Mouse (Mus musculus): ENCODE results near the gene Pank4.

Pank4 gene

DNA sequence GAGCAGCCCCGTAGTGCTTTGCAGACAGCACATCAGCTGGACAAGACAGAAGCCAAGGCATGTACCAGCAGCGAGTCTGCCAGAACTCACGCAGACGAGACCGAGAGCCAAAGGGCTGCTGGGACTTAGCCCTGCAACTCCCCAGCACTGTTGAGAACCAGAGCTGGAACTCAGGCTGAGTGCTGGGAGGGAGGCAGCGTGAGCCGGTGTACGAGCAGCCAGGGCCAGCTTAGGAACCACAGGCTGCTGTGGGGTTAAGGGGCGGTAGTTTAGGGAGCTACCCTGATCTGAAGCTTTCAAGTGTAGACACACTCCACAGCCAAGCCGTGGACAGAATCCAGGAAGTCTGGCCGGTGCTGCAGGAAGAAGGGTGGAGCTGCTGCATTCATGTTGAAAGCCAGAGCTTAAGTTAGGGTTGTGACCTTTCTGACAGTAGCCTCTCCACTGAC lies 10.3 kb downstream of the Pank4 start:
- no peak for DNase-seq (ENCODE audit: low read depth, low spot score)
- Histone ChIP-seq H3K36me3 (ENCODE audit: control insufficient read depth, insufficient read depth, low read length, poor library complexity, severe bottlenecking) (peaks cover 21% of the 10 kb centered on the region), H3K27me3 (ENCODE audit: control insufficient read depth, insufficient read depth, low read length, poor library complexity, severe bottlenecking) (no peaks in the 10 kb centered on the region)

DNA sequence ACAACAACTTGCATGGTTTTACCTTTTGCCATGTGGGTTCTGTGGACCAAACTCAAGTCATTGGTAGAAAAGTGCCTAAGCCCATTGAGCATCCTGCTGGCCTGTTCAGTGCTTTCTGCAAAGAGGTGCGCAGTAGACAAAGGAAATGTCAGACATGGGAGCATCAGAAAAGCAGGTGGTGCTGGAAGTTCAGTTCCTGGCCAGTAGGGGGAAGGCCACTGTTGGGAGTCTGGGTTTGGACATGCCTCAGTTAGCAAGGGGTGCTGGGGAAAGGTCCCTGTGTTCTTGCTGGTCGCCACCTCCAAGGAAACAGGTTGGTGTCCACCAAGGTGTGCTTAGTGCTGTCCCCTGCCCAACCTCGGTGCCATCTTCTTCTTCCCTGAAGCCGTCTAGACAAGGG lies 16.2 kb downstream of the Pank4 start:
- Histone ChIP-seq H3K27me3 (ENCODE audit: control insufficient read depth, insufficient read depth, low read length, poor library complexity, severe bottlenecking) (no peaks in the 10 kb centered on the region), H3K36me3 (ENCODE audit: control insufficient read depth, insufficient read depth, low read length, poor library complexity, severe bottlenecking) (peaks cover 7% of the 10 kb centered on the region)
- peak; percentile 26 for DNase-seq (ENCODE audit: low read depth, low spot score)

DNA sequence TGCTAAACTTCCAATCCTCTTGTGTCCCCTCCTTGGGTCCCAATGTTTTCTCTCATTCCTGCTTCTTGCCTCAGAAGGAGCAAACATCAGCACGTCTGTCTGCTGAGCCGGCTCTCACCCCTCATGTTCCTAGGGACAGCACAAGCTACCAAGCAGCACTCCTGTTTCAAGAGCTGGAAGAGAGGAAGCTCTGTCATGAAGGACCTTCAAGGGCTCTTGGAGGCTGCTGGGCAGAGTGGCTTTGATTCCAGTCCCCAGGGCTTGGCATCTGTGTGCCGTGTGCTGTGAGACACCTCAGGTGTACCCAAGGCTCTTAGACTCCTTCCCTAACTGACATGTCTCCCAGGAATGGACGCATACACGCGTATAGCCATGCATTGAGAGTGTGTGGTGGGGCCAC lies 17.2 kb downstream of the Pank4 start:
- H3K36me3 ChIP-seq (ENCODE audit: control insufficient read depth, insufficient read depth, low read length, poor library complexity, severe bottlenecking) = peaks cover 3% of the 10 kb centered on the region; the same call in 1 of the 2 replicates
- DNase-seq (ENCODE audit: low read depth, low spot score) = no peak
- H3K27me3 ChIP-seq (ENCODE audit: control insufficient read depth, insufficient read depth, low read length, poor library complexity, severe bottlenecking) = no peaks in the 10 kb centered on the region

DNA sequence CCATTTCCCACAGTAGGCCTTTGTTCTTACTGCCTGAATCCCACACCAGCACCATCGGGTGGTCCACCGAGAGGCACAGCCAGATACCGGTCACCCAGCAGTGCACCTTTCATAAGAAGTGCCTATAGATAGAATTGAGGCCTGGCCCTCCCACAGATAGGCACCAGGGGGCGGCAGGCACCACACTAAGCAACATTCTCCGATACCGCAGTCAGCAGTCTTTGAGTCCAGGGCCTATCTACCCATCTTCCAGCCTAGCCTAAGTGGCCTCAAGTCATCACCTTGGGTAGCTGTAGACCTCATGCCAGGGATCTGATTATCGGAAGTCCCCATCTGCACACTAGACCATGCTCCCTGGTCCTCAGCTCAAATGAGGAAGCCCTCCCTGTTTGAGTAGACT lies 17.6 kb downstream of the Pank4 start:
- Histone ChIP-seq H3K27me3 (ENCODE audit: control insufficient read depth, insufficient read depth, low read length, poor library complexity, severe bottlenecking) (no peaks in the 10 kb centered on the region), H3K36me3 (ENCODE audit: control insufficient read depth, insufficient read depth, low read length, poor library complexity, severe bottlenecking) (0 out of 2 replicates have a peak, but pooled peaks cover 1% of the 10 kb centered on the region)
- peak; percentile 60 for DNase-seq (ENCODE audit: low read depth, low spot score)

DNA sequence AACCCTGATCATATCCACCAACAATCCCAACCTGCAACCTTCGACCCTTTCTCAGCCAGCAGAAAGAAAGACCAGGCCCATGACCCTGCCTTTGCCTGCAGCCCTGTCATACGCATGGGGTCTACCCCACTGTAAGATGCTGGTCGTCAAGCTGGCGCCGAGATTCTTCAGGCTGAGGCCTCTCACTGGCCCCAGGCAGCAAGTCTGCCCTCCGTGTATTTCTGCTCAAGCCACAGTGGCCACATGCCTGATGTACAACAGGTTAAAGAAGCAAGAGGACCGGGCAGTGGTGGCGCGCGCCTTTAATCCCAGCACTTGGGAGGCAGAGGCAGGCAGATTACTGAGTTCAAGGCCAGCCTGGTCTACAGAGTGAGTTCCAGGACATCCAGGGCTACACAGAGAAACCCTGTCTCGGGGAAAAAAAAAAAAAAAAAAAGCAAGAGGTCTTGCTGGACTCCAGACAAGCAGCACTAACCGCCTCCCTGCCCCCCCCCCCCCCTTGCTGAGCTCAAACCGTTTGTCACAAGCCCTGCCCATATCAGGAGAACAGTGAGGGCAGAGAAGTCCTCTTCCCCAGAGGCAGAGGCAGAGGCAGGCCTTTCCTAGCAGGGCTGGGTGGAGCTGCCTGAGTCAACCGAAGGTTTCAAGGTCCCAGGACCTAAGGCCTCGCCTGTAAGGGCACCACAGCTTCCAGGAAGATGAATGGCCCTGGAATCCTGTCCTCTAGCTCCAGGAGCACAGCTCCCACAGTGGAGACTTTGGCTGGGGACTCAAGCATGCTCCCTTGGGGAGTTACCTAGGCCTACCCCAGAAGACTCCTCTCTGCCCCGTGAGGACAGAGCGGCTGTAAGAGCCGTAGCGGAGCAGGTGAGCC lies 18.6 kb downstream of the Pank4 start:
- DNase-seq (ENCODE audit: low read depth, low spot score) = no peak
- H3K27me3 ChIP-seq (ENCODE audit: control insufficient read depth, insufficient read depth, low read length, poor library complexity, severe bottlenecking) = no peaks in the 10 kb centered on the region
- H3K36me3 ChIP-seq (ENCODE audit: control insufficient read depth, insufficient read depth, low read length, poor library complexity, severe bottlenecking) = 0 out of 2 replicates have a peak, but pooled peaks cover 1% of the 10 kb centered on the region

DNA sequence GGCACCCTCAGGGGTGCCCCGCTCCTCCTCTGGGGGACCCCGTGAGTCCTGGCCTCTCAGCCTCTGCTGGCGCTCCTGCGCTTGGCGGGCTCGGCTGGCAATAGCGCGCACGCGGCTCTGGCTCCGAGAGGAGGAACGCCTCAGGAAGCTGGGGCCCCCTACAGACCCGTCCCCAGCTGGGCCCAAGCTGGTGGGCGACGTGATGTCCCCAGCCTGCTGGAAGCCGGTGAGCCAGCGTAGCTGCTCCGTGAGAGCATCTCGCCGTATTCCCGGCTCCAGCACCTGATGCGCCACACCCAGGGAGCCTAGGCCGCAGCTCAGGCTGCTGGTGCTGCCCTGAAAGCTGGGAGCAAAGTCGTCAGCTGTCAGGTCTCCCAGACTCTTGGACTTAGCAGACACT lies 19.8 kb downstream of the Pank4 start:
- H3K36me3 ChIP-seq (ENCODE audit: control insufficient read depth, insufficient read depth, low read length, poor library complexity, severe bottlenecking) = no peaks in the 10 kb centered on the region

DNA sequence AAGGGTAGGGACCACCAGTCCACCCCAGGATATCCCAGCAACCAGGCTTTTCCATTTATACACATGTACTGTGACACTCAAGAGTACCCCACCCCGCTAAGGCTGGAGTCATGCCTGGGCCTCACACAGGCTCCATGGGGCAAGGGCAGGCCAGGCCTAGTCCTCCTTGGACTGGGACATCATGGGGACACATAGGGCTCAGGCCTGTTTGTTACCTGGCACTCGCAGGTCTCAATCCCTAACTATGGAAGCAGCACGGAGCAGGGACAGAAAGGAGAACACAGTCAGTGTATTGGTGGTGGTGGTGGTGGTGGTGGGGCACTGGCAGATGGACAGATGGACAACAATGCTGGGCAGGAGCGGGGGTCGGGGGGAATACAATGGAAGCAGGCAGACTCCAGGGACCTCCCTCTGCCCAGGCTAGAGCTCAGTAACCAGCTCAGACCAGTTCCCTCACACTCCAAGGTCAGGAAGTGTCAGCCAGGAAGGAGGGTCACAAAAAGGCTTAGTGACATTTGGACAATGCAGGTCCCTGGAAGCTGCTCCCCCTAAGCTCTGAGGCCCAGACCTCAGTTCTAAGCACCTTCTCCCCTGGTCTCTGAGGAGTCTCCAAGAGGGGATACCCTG lies 21.3 kb downstream of the Pank4 start:
- no peak for DNase-seq (ENCODE audit: low read depth, low spot score)
- no peaks in the 10 kb centered on the region for H3K27me3 ChIP-seq (ENCODE audit: control insufficient read depth, insufficient read depth, low read length, poor library complexity, severe bottlenecking)
- H3K36me3 ChIP-seq (ENCODE audit: control insufficient read depth, insufficient read depth, low read length, poor library complexity, severe bottlenecking) = no peaks in the 10 kb centered on the region

More for the DNA sequence above, 19.8 kb downstream of the Pank4 start:
- no peak for DNase-seq (ENCODE audit: low read depth, low spot score)
- H3K27me3 ChIP-seq (ENCODE audit: control insufficient read depth, insufficient read depth, low read length, poor library complexity, severe bottlenecking) = no peaks in the 10 kb centered on the region

DNA sequence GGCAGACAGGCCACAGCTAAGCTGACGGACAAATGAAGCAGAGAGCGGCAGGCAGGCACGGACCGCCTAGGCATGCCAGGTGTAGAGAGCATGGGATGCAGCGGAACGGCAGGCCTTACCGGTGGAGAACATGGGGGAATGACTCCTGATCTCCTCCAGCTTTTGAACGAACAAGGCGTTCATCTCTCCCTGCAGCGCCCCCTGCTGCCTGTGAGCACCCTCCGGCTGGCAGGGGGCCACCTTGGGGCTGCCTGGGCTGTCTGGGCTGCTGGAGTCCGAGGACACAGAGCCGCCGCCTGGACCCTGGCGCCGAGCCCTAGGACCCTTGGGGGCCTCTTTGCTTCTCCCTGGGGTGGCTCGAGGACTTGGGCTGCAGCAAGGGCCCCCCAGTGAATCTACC lies 22.2 kb downstream of the Pank4 start:
- Histone ChIP-seq H3K36me3 (ENCODE audit: control insufficient read depth, insufficient read depth, low read length, poor library complexity, severe bottlenecking) (no peaks in the 10 kb centered on the region), H3K27me3 (ENCODE audit: control insufficient read depth, insufficient read depth, low read length, poor library complexity, severe bottlenecking) (no peaks in the 10 kb centered on the region)
- peak; percentile 70 for DNase-seq (ENCODE audit: low read depth, low spot score)

DNA sequence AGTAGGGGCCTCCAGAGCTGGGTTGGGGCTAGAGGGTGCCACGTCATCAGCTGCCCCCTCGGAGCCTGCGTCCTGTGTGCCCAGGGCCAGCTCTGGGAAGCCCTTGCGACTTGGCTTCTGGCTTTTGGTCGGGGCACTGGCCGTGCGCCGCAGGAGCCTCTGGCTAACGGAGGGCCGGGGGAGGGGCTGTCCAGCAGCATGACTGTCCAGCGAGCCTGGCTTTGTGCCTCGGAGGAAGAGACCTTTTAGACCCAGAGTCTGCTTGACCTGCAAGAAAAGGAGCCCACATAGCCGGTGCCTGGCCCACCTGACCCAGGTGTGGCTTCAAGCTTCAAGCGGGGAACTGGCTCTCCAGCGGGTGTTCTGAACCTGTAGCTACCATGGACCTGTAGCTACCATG lies 22.8 kb downstream of the Pank4 start:
- no peak for DNase-seq (ENCODE audit: low read depth, low spot score)
- Histone ChIP-seq H3K36me3 (ENCODE audit: control insufficient read depth, insufficient read depth, low read length, poor library complexity, severe bottlenecking) (no peaks in the 10 kb centered on the region), H3K27me3 (ENCODE audit: control insufficient read depth, insufficient read depth, low read length, poor library complexity, severe bottlenecking) (no peaks in the 10 kb centered on the region)

DNA sequence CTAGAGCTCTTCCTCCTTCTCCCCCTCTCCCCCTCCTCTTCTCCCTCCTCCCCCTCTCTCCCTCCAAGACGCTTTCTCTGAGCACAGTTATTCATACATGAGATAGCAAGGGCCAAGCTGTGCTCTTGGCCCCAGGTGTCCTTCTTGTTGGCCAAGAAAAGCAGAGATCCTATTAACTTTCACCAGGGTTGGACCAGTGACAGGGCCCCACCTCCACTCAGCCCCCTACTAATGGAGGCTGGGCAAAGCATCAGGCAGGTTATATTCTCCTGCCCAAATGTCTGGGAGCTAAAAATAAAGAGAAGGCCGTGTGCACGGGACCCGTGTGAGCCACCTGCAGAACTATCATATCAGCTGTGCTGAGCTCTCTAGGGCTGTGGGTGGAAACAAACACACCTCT lies 31.0 kb downstream of the Pank4 start:
- H3K36me3 ChIP-seq (ENCODE audit: control insufficient read depth, insufficient read depth, low read length, poor library complexity, severe bottlenecking) = no peaks in the 10 kb centered on the region
- H3K27me3 ChIP-seq (ENCODE audit: control insufficient read depth, insufficient read depth, low read length, poor library complexity, severe bottlenecking) = no peaks in the 10 kb centered on the region
- no peak for DNase-seq (ENCODE audit: low read depth, low spot score)

DNA sequence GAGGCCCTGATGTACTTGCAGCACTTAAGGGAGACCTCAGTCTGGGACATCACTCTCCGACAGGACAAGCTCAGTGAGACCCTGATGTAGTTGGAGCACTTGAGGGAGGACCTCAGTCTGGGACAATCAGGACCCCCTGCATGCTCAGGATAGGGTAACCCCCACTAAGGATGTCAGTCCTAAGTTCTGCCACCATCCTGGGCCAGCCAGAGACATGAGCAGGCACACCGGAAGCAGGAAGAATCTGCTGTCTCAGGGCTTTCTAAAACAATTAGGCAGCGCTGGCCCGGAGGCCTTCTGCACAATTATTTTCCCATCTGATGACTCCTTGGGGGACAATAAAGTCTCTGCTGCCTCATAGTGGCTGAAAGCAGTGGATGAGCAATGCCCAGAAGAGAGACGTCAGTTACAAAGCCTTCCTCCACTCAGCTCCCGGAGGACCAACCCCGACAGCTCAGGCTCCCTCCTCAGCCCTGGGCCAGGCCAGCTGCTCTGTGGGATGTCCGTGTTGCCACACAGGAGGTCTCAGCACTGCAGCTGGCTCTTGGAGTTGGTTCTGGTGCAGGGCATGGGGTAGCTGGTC lies 32.7 kb downstream of the Pank4 start:
- H3K36me3 ChIP-seq (ENCODE audit: control insufficient read depth, insufficient read depth, low read length, poor library complexity, severe bottlenecking) = no peaks in the 10 kb centered on the region
- no peaks in the 10 kb centered on the region for H3K27me3 ChIP-seq (ENCODE audit: control insufficient read depth, insufficient read depth, low read length, poor library complexity, severe bottlenecking)
- DNase-seq (ENCODE audit: low read depth, low spot score) = no peak

DNA sequence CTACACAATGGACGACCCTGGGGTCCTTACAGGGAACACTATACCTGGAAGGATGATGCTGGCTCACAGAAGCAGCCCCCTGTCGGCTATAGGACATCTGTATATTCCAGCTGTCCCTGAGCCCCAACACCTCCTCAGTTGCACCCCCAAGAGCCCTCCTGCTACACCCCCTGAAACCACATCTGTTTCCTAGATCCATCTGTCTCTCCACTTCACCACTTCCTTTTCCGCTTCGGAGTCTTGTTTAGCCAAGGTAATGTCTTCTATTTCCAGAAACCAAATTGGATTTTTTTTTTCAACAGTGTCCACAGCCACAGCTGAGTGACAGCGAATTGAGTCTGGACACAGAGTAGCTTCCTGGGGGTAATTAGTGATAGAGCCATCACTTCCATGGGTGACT lies 35.5 kb downstream of the Pank4 start:
- DNase-seq (ENCODE audit: low read depth, low spot score) = no peak
- no peaks in the 10 kb centered on the region for H3K36me3 ChIP-seq (ENCODE audit: control insufficient read depth, insufficient read depth, low read length, poor library complexity, severe bottlenecking)
- no peaks in the 10 kb centered on the region for H3K27me3 ChIP-seq (ENCODE audit: control insufficient read depth, insufficient read depth, low read length, poor library complexity, severe bottlenecking)

DNA sequence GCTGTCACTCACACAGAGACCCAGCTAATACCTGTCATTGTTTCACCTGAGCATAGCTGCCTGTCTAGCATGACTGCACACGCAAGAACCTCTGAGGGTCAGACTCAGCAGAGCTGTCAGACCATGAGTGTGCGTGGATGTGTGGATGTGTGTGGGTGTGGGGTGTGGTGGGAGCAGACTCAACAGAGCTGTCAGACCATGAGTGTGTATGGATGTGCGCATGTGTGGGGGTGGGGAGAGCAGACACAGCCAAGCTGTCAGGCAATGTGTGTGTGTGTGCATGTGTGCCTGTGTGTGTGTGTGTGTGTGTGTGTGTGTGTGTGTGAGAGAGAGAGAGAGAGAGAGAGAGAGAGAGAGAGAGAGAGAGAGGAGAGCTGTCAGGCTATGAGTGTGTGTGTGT lies 41.4 kb downstream of the Pank4 start:
- H3K36me3 ChIP-seq (ENCODE audit: control insufficient read depth, insufficient read depth, low read length, poor library complexity, severe bottlenecking) = no peaks in the 10 kb centered on the region
- no peak for DNase-seq (ENCODE audit: low read depth, low spot score)
- H3K27me3 ChIP-seq (ENCODE audit: control insufficient read depth, insufficient read depth, low read length, poor library complexity, severe bottlenecking) = no peaks in the 10 kb centered on the region

DNA sequence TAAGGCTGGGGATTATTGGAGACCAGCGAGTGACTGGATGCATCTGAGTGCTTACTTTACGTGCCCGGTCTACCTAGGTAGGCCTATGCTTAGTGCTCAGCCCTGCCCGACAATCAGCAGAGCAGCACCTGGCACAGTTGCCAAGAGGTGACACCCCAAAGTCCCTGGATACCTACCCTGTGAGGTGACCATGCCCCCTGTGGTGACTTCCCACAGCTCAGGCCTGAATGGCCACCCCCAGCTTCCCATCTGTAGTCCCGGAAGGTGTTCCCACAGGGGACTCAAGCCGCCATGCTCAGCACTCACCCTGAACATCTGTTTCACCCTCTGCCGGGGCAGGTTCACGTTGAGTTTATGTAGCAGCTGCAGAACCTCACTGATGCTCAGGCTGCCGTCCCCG lies 42.4 kb downstream of the Pank4 start:
- Histone ChIP-seq H3K36me3 (ENCODE audit: control insufficient read depth, insufficient read depth, low read length, poor library complexity, severe bottlenecking) (no peaks in the 10 kb centered on the region), H3K27me3 (ENCODE audit: control insufficient read depth, insufficient read depth, low read length, poor library complexity, severe bottlenecking) (no peaks in the 10 kb centered on the region)
- no peak for DNase-seq (ENCODE audit: low read depth, low spot score)

DNA sequence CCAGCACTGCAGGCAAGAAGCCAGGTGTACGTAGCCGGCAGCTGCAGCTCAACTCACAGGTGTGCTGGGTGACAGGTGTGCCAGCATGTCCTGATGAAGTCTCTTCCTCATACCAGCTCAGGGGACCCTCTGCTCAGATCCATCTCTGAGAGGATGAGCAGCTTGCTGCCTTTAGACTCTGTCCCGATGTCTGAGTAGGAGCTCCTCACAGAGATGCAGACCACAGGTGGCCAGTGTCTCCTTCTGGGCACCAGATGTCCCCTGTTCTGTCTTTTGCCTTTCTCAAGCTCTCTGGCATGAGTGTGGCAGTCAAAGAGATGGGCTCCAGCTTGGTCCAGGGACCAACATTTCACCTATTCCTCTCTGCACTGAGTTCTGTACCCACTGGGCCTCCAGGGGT lies 43.7 kb downstream of the Pank4 start:
- DNase-seq (ENCODE audit: low read depth, low spot score) = no peak
- Histone ChIP-seq H3K36me3 (ENCODE audit: control insufficient read depth, insufficient read depth, low read length, poor library complexity, severe bottlenecking) (no peaks in the 10 kb centered on the region), H3K27me3 (ENCODE audit: control insufficient read depth, insufficient read depth, low read length, poor library complexity, severe bottlenecking) (no peaks in the 10 kb centered on the region)
